7 mouse cellular contexts compared by ENCODE assay signal in the genomic region with DNA sequence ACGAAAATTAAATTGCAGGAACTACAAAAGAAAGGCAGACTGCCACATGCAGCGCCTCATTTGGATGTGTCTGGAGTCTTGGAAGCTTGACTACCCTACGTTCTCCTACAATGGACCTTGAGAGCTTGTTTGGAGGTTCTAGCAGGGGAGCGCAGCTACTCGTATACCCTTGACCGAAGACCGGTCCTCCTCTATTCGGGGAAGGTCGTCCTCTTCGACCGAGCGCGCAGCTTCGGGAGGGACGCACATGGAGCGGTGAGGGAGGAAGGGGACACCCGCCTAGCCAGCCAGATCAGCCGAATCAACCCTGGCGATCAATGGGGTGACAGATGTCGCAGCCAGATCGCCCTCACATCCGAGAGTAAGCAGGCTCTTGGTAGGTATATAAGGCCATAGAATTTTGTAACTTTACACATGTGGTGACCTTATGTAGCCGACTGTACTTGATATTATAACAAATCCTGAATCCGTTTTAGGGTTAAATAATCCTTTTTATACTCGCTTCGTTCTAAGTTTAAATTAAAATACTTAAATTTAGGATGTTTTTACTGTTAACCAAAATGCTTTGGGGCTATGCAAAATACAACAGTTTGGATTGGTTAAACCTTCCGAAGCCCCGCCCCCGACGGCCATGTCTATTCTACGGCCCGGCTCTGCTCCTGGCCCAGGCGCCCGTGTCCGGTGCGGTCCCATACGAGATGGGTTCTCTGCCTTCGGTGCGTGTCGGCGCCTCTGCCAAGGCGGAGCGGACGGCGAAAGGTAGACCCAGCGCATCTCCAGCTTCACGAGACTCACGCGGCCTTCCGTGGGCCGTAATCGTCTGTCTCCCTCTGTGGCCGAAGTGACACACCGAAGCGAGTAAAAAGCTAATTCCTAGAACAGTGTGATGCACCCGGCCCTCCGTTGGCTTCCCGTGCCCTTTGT. TPM values are rescaled to one million over a fixed set of nuclear protein-coding genes. Genes with fewer than 3 reads are reported as not detected.
DNase-seq lines count a peak whose midpoint lies in the region; ATAC-seq and TF ChIP-seq lines count a peak whose summit lies in the region.

No protein-coding gene starts in this region.

- WGBS in embryonic facial prominence, embryonic 13.5 days = under 1% methylated on average over 53 of the region's 58 CpGs
- under 1% methylated on average over 56 of the region's 58 CpGs for WGBS in kidney, adult 2 months
- WGBS in limb, embryonic 12.5 days = under 1% methylated on average over 51 of the region's 58 CpGs
- under 1% methylated on average over 54 of the region's 58 CpGs for WGBS in midbrain, embryonic 15.5 days
- under 1% methylated on average over 53 of the region's 58 CpGs for WGBS in spleen, adult 2 months

- H3K9me3 ChIP-seq in embryonic facial prominence, embryonic 13.5 days = no peaks in the 10 kb centered on the region
- no peaks in the 10 kb centered on the region for H3K9me3 ChIP-seq in limb, embryonic 12.5 days
- no peaks in the 10 kb centered on the region for H3K9me3 ChIP-seq in midbrain, embryonic 15.5 days

- peak overlapping the region; percentile 63 for H3K4me2 ChIP-seq in embryonic facial prominence, embryonic 13.5 days
- H3K4me2 ChIP-seq in limb, embryonic 12.5 days = peak overlapping the region; percentile 60
- H3K4me2 ChIP-seq in midbrain, embryonic 15.5 days = peak overlapping the region; percentile 56

- no peaks in the 10 kb centered on the region for H3K27me3 ChIP-seq in embryonic facial prominence, embryonic 13.5 days
- H3K27me3 ChIP-seq in kidney, adult 2 months (replicated peaks; ENCODE audit: control insufficient read depth, insufficient read depth, low read length) = no peaks in the 10 kb centered on the region
- H3K27me3 ChIP-seq in limb, embryonic 12.5 days = no peaks in the 10 kb centered on the region
- H3K27me3 ChIP-seq in midbrain, embryonic 15.5 days (replicated peaks) = no peaks in the 10 kb centered on the region
- no peaks in the 10 kb centered on the region for H3K27me3 ChIP-seq in spleen, adult 2 months (ENCODE audit: control insufficient read depth, insufficient read depth, low read length)

- peak overlapping the region; percentile 88 for H3K9ac ChIP-seq in embryonic facial prominence, embryonic 13.5 days
- peak overlapping the region; percentile 84 for H3K9ac ChIP-seq in limb, embryonic 12.5 days (replicated peaks)
- peak overlapping the region; percentile 95 for H3K9ac ChIP-seq in midbrain, embryonic 15.5 days

- TF ChIP-seq CTCF in kidney, adult 2 months (conservative IDR thresholded peaks at IDR 0.05; ENCODE audit: insufficient read depth, insufficient read length, low read depth, low read length) = no peak
- no peak for TF ChIP-seq CTCF in spleen, adult 2 months (IDR thresholded peaks at IDR 0.05; ENCODE audit: extremely low read depth, insufficient read depth, insufficient read length, insufficient replicate concordance)

- H3K4me3 ChIP-seq in embryonic facial prominence, embryonic 13.5 days = peak overlapping the region; percentile 67
- H3K4me3 ChIP-seq in kidney, adult 2 months (ENCODE audit: insufficient read depth, low read depth, low read length) = peak overlapping the region; percentile 85
- peak overlapping the region; percentile 67 for H3K4me3 ChIP-seq in limb, embryonic 12.5 days (replicated peaks)
- H3K4me3 ChIP-seq in midbrain, embryonic 15.5 days = peak overlapping the region; percentile 76
- peak overlapping the region; percentile 99 for H3K4me3 ChIP-seq in spleen, adult 2 months (ENCODE audit: extremely low read depth, insufficient read depth, insufficient read length)

- peak; percentile 96 to 98 for DNase-seq in adrenal gland, postnatal 36 days
- peak; percentile 96 to 97 for DNase-seq in heart, adult 18-20 months
- DNase-seq in kidney, adult 2 months = peak; percentile 98
- peak; percentile 91 to 93 for DNase-seq in spleen, adult 2 months (ENCODE audit: low read depth in 1 of 2, low spot score in 2 of 2)

- H3K27ac ChIP-seq in embryonic facial prominence, embryonic 13.5 days = peak overlapping the region; percentile 99
- peak overlapping the region; percentile 96 for H3K27ac ChIP-seq in kidney, adult 2 months (ENCODE audit: insufficient read depth, low read depth, low read length)
- peak overlapping the region; percentile 98 for H3K27ac ChIP-seq in limb, embryonic 12.5 days
- H3K27ac ChIP-seq in midbrain, embryonic 15.5 days = peak overlapping the region; percentile 99
- H3K27ac ChIP-seq in spleen, adult 2 months (ENCODE audit: insufficient read depth, low read length) = peak overlapping the region; percentile 100

- H3K36me3 ChIP-seq in embryonic facial prominence, embryonic 13.5 days = no peaks in the 10 kb centered on the region
- no peaks in the 10 kb centered on the region for H3K36me3 ChIP-seq in kidney, adult 2 months (ENCODE audit: control insufficient read depth, insufficient read depth, low read length)
- peaks cover 3% of the 10 kb centered on the region; the same call in 1 of the 2 replicates for H3K36me3 ChIP-seq in limb, embryonic 12.5 days
- H3K36me3 ChIP-seq in midbrain, embryonic 15.5 days (replicated peaks) = no peaks in the 10 kb centered on the region
- H3K36me3 ChIP-seq in spleen, adult 2 months (ENCODE audit: control insufficient read depth, insufficient read depth, low read length) = no peaks in the 10 kb centered on the region

- ATAC-seq in embryonic facial prominence, embryonic 13.5 days (ENCODE audit: insufficient number of reproducible peaks, insufficient read depth, low FRiP score, low TSS enrichment, low read depth) = peak; percentile 97
- ATAC-seq in limb, embryonic 12.5 days (ENCODE audit: insufficient number of reproducible peaks, insufficient read depth, low FRiP score, low TSS enrichment, low read depth) = peak; percentile 99
- ATAC-seq in midbrain, embryonic 15.5 days (replicated peaks) = peak; percentile 98

- TF ChIP-seq POLR2A in kidney, adult 2 months (IDR thresholded peaks at IDR 0.05; ENCODE audit: low read depth, low read length) = peak; percentile 93
- peak; percentile 97 for TF ChIP-seq POLR2A in spleen, adult 2 months (IDR thresholded peaks at IDR 0.05; ENCODE audit: low read depth, low read length)

- H3K4me1 ChIP-seq in embryonic facial prominence, embryonic 13.5 days = peaks cover 6% of the 10 kb centered on the region; the same call in 1 of the 2 replicates
- no peaks in the 10 kb centered on the region for H3K4me1 ChIP-seq in kidney, adult 2 months (ENCODE audit: control insufficient read depth, insufficient read depth, low read length)
- no peaks in the 10 kb centered on the region; the same call in 1 of the 2 replicates for H3K4me1 ChIP-seq in limb, embryonic 12.5 days (replicated peaks)
- peaks cover 18% of the 10 kb centered on the region for H3K4me1 ChIP-seq in midbrain, embryonic 15.5 days
- no peaks in the 10 kb centered on the region for H3K4me1 ChIP-seq in spleen, adult 2 months (ENCODE audit: control insufficient read depth, insufficient read depth, insufficient read length)

RNA-seq across cellular contexts. Expression of gene Gsta4, which starts 7.0 kb away (rescaled TPM):
- total RNA-seq in adrenal gland, postnatal 36 days (2021) = 10 to 100 TPM; 37.1 to 47.6 TPM
- 65.3 and 70.1 TPM in 2 replicates for polyA plus RNA-seq in embryonic facial prominence, embryonic 13.5 days (2015; fragmentation: Nextera tagmentation; extraction: Ambion mirVana)
- total RNA-seq in heart, adult 18-20 months (2021) = 100 to 1,000 TPM; 125 to 127 TPM
- polyA plus RNA-seq in kidney, adult 2 months (2012; rRNA removed) = 120 and 154 TPM in 2 replicates
- polyA plus RNA-seq in limb, embryonic 12.5 days (2016; fragmentation: Nextera tagmentation; extraction: Ambion mirVana) = 133 and 140 TPM in 2 replicates
- 15.7 and 21.0 TPM in 2 replicates for polyA plus RNA-seq in midbrain, embryonic 15.5 days (2015; fragmentation: Nextera tagmentation; extraction: Ambion mirVana)
- polyA plus RNA-seq in spleen, adult 2 months (2012; rRNA removed) = 1.4 and 2.8 TPM in 2 replicates

RNA-seq across cellular contexts. Expression of gene Gsta1, which starts 54.9 kb away (rescaled TPM):
- 1 to 10 TPM in 1 of 2 experiments, not detected in 1; 1.1 TPM for total RNA-seq in adrenal gland, postnatal 36 days (2021)
- polyA plus RNA-seq in embryonic facial prominence, embryonic 13.5 days (2015; fragmentation: Nextera tagmentation; extraction: Ambion mirVana) = 0.38 TPM in 1 of 2 replicates, not detected in the other
- total RNA-seq in heart, adult 18-20 months (2021) = 1 to 10 TPM; 2.3 to 3.3 TPM
- 1.6 and 1.9 TPM in 2 replicates for polyA plus RNA-seq in kidney, adult 2 months (2012; rRNA removed)
- polyA plus RNA-seq in limb, embryonic 12.5 days (2016; fragmentation: Nextera tagmentation; extraction: Ambion mirVana) = not detected in 2 replicates
- not detected in 2 replicates for polyA plus RNA-seq in midbrain, embryonic 15.5 days (2015; fragmentation: Nextera tagmentation; extraction: Ambion mirVana)
- 0.18 TPM in 1 of 2 replicates, not detected in the other for polyA plus RNA-seq in spleen, adult 2 months (2012; rRNA removed)

Comparison
In these comparisons a context has a peak if more than half of its experiments do, and no peak if none do; other contexts are left out.
1. Peak in every context shown above with its lines: DNase-seq, ATAC-seq, H3K4me3 ChIP-seq and H3K27ac ChIP-seq.